Mouse (Mus musculus) gastrocnemius, postnatal 4 days (tissue): ENCODE results near the gene Wwox. TPM values are rescaled to one million over a fixed set of nuclear protein-coding genes. Genes with fewer than 3 reads are reported as not detected.

Experiments
- DNase-seq, 2 experiments: peaks; one replicate each; pipeline ENCODE4 v3.0.0; 2021 to 2022; ENCODE audit warnings: low spot score in 2 of 2, mixed read lengths in 2 of 2
- total RNA-seq, 2 experiments: library from RNA; stranded (reverse); gene quantifications; 2 replicates each; pipeline ENCODE4 v1.2.3; 2021

Wwox gene
- total RNA-seq, 2 experiments from 2014 or later = 10.9 to 11.5 TPM

DNA sequence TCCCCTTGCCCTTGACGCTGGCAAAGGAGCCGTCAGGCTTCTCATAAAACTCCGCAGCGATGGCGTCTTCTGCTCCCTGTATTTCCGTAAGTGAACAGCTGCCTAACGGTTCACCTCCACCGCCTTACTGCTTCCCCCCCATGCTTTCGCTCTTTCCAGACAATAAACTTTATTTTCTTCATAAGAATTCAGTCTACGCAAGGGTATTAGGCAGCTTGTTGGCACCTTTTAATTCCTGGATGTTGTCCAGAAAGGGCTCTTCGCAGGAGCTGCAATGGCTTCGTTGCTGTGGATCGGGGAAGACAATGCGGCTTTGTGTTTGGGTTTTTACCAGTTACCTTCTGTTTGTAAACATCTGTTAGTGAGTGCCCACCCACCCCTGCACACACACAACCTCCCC is 211.3 kb downstream of the Wwox start:
- no peak for DNase-seq

GRCm38 (mm10) chr8:114657789-114658188 is 218.3 kb downstream of the Wwox start:
- no peak for DNase-seq

DNA sequence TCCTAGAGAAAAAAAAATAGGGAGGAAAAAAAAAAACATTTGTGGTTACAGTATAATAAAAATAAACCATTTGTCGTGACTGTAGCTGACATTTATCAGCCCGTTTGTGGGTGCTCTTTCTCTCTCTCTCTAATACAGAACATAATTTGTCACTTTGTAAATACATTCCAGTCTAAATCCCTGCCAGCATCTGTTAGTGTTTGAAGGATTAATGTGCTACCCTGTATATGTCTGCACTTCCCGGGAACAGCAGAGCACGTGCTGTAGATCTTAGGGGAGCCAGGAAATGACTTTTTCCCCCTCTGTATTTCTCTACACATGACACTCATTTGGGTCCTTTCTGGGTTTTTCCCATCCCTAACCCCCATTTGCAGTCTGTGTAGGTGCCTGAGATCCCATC is 219.0 kb downstream of the Wwox start:
- DNase-seq = no peak

- no peak for DNase-seq
Observed at GRCm38 (mm10) chr8:114663053-114663452, 223.6 kb downstream of the Wwox start.

- DNase-seq = no peak
Observed at GRCm38 (mm10) chr8:114665521-114665920, 226.1 kb downstream of the Wwox start.

DNA sequence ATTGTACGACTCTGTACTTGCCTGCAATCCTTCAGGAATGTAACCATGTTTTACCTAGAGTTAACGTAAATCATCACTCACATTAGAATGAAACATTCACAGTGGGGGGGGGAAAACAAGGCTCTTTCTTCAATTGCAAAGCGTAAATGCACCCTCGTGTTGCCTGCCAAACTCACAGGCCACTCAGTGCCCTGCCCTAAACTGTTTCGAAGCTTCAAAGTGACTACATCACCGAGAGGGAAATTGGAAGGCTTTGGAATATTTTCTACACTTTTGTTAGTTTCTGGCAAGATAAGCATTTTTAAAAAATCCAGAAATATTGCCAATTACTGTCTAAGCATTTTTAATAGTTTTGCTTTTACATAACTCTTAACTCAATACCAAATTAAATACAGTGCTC is 231.3 kb downstream of the Wwox start:
- no peak for DNase-seq

GRCm38 (mm10) chr8:114671237-114671674 is 231.8 kb downstream of the Wwox start:
- DNase-seq = peak in 1 of 2 experiments; percentile 33

DNA sequence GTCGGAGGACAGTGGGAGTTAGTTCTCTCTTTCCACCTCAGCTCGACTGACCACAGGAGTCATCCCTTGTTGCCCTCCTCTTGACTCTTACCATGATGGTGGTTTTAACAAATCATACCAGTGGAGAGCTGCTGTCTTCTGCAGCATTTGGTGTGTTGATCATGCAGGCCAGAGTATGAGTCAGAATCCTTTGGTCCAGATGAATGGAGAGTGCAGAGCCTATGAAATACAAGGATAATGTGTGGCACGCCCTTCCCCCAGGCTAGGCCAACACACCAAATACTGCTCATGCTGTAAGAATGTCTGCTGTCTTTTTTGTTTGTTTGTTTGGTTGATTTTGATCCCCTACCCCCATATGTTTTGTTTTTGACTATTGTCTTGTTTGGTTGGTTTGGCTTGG is 234.0 kb downstream of the Wwox start:
- DNase-seq = no peak

GRCm38 (mm10) chr8:114675151-114675550 is 235.7 kb downstream of the Wwox start:
- DNase-seq = no peak

DNA sequence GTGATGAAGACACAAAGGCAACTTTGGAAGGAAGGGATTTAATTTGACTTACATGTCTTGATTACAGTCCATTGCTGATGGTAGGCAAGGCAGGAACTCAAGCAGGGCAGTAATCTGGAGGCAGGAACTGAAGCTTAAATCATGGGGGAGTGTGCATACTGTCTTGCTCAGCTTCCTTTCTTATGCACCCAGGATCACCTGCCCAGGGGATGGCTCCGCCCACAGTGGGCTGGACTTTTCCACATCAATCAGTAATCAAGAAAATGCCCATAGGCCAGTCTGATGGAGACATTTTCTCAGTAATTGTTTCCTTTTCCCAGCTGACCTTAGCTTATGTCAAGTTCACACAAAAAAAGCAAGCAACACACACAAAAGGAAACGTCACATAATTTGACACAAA is 237.5 kb downstream of the Wwox start:
- DNase-seq = no peak

GRCm38 (mm10) chr8:114677551-114678127 is 238.2 kb downstream of the Wwox start:
- no peak for DNase-seq

- no peak for DNase-seq
Observed at GRCm38 (mm10) chr8:114679386-114680098, 240.1 kb downstream of the Wwox start.

DNA sequence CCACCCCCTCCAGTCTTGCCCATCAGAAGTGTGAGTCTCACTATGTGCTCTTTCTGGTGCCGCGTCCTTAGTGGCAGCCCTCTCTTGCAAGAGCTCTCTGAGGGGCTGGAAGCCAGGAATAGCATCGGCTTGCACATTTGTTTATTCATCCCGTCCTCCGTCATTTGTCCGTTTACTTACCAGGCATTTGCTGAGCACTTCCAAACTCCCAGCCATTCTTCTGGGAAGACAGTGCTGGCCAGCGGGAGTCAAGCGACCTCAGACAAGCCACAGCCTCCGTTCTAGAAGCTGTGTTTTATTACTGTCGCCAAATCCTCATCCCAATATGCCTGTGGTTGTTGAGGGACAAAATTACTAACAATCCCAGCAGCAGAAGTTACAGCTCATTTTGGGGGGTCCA is 241.7 kb downstream of the Wwox start:
- DNase-seq = no peak

- no peak for DNase-seq
Observed at GRCm38 (mm10) chr8:114682166-114682565, 242.7 kb downstream of the Wwox start.

- DNase-seq = no peak
Observed at GRCm38 (mm10) chr8:114684046-114684702, 244.7 kb downstream of the Wwox start.

GRCm38 (mm10) chr8:114686462-114686861 is 247.0 kb downstream of the Wwox start:
- no peak for DNase-seq

DNA sequence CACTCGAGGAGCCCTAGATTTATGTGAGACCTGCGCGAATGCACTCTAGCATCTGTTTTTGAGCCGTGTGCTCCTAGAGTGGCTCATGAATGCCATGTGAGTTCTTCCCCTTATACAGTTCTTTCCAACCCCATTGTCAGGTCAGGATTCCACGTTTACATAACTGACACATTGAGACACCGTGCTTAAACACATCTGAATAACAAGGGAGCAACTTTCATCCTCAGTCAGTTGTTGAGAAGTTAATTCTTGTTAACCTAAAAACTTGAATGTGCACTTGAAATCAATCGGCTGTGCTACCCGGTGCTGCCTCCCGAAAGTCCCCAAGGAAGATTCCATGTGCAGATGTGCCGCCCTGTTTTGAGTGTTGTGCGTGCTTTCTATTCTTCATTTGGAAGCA is 249.3 kb downstream of the Wwox start:
- DNase-seq = no peak

GRCm38 (mm10) chr8:114694566-114695198 is 255.2 kb downstream of the Wwox start:
- DNase-seq = no peak

- DNase-seq = no peak
Observed at GRCm38 (mm10) chr8:114703517-114703916, 264.1 kb downstream of the Wwox start.

DNA sequence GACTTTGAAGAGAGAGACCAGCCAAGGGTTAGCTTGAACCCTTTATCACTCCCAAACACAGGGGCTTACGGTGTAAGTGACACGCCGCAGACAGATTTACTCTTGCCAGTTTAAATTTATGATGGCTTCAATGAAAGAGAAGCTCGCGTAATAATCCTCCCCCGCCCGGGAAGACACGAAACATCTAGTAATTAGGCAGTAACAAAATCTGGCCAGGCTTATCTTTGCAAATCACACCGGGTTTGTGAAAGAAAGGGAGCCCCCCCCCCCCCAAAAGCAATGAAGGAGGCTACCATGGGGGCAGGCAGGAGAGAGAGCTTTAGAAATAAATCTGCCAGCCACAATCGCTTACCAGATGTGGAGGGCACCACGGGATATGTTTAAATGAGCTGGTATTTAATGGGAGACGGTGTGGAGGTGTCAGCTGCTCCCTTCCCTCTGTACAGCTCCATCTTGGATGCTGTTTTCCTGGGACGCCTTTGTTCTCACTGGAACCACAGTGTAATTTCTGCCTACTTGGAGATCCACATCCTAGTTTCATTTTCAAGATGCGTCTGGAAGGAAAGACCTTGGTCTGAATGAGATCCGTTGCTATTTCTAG is 268.2 kb downstream of the Wwox start:
- no peak for DNase-seq

- DNase-seq = no peak
Observed at GRCm38 (mm10) chr8:114715318-114716070, 276.0 kb downstream of the Wwox start.
